Mouse (Mus musculus): ENCODE measurements around the gene Kcnc4. TPM values are rescaled to one million over a fixed set of nuclear protein-coding genes. Genes with fewer than 3 reads are reported as not detected.

Kcnc4 gene
- total and polyA plus RNA-seq, 2 experiments from 2014 or later, result 0.04 to 0.20 TPM

GRCm38 (mm10) chr3:107412509-107412908 is 46.8 kb downstream of the Kcnc4 start:
- Histone ChIP-seq H3K9me3 (replicated peaks; ENCODE audit: control insufficient read depth, low read length) (no peaks in the 10 kb centered on the region), H3K36me3 (replicated peaks; ENCODE audit: control insufficient read depth, insufficient read depth, low read length) (no peaks in the 10 kb centered on the region), H3K27ac (ENCODE audit: low read depth) (no peak overlapping the region), H3K4me1 (ENCODE audit: control insufficient read depth, insufficient read depth) (no peaks in the 10 kb centered on the region), H3K27me3 (ENCODE audit: control insufficient read depth, insufficient read depth, low read length) (no peaks in the 10 kb centered on the region), H3K4me2 (ENCODE audit: low read depth, low read length) (no peak overlapping the region), H3K4me3 (ENCODE audit: low read depth, low read length) (no peak overlapping the region), H3K9ac (replicated peaks; ENCODE audit: low read depth, low read length) (no peak overlapping the region)
- 88% methylated on average over 8 of the region's 8 CpGs for WGBS
- ATAC-seq (ENCODE audit: insufficient read depth, low read depth) (no peak), DNase-seq (ENCODE audit: low spot score) (no peak)
- no peak for TF ChIP-seq EP300 (IDR thresholded peaks at IDR 0.05; ENCODE audit: low read depth)

GRCm38 (mm10) chr3:107411669-107412068 is 47.7 kb downstream of the Kcnc4 start:
- TF ChIP-seq EP300 (IDR thresholded peaks at IDR 0.05; ENCODE audit: low read depth) (no peak), CTCF (IDR thresholded peaks at IDR 0.05; ENCODE audit: low read depth) (no peak)
- no peaks in the 10 kb centered on the region for H3K9me3 ChIP-seq (replicated peaks; ENCODE audit: control insufficient read depth, low read length)
- 29% methylated on average over 4 of the region's 4 CpGs for WGBS
- DNase-seq (ENCODE audit: low spot score), result no peak
- H3K4me3 ChIP-seq (ENCODE audit: low read depth, low read length), result no peak overlapping the region
- no peaks in the 10 kb centered on the region for H3K27me3 ChIP-seq (ENCODE audit: control insufficient read depth, insufficient read depth, low read length)
- no peak overlapping the region for H3K4me2 ChIP-seq (ENCODE audit: low read depth, low read length)
- no peaks in the 10 kb centered on the region for H3K36me3 ChIP-seq (replicated peaks; ENCODE audit: control insufficient read depth, insufficient read depth, low read length)
- ATAC-seq (ENCODE audit: insufficient read depth, low read depth), result no peak
- H3K4me1 ChIP-seq (ENCODE audit: control insufficient read depth, insufficient read depth), result no peaks in the 10 kb centered on the region
- no peak overlapping the region for H3K27ac ChIP-seq (ENCODE audit: low read depth)
- H3K9ac ChIP-seq (replicated peaks; ENCODE audit: low read depth, low read length), result no peak overlapping the region

GRCm38 (mm10) chr3:107401401-107401800 is 58.0 kb downstream of the Kcnc4 start:
- H3K4me1 ChIP-seq (ENCODE audit: control insufficient read depth, insufficient read depth), result no peaks in the 10 kb centered on the region
- H3K4me3 ChIP-seq (ENCODE audit: low read depth, low read length), result no peak overlapping the region
- no peak overlapping the region for H3K27ac ChIP-seq (ENCODE audit: low read depth)
- H3K9ac ChIP-seq (replicated peaks; ENCODE audit: low read depth, low read length), result no peak overlapping the region
- H3K4me2 ChIP-seq (ENCODE audit: low read depth, low read length), result no peak overlapping the region
- DNase-seq (ENCODE audit: low spot score), result no peak
- no peaks in the 10 kb centered on the region for H3K27me3 ChIP-seq (ENCODE audit: control insufficient read depth, insufficient read depth, low read length)
- no peaks in the 10 kb centered on the region for H3K9me3 ChIP-seq (replicated peaks; ENCODE audit: control insufficient read depth, low read length)
- WGBS, result 93% methylated on average over 7 of the region's 7 CpGs
- no peak for TF ChIP-seq CTCF (IDR thresholded peaks at IDR 0.05; ENCODE audit: low read depth)
- ATAC-seq (ENCODE audit: insufficient read depth, low read depth), result no peak
- H3K36me3 ChIP-seq (replicated peaks; ENCODE audit: control insufficient read depth, insufficient read depth, low read length), result no peaks in the 10 kb centered on the region

- no peaks in the 10 kb centered on the region for H3K36me3 ChIP-seq (replicated peaks; ENCODE audit: control insufficient read depth, insufficient read depth, low read length)
- no peaks in the 10 kb centered on the region for H3K4me1 ChIP-seq (ENCODE audit: control insufficient read depth, insufficient read depth)
- WGBS, result 68% methylated on average over 5 of the region's 5 CpGs
- no peak overlapping the region for H3K4me3 ChIP-seq (ENCODE audit: low read depth, low read length)
- TF ChIP-seq CTCF (IDR thresholded peaks at IDR 0.05; ENCODE audit: low read depth) (no peak), EP300 (IDR thresholded peaks at IDR 0.05; ENCODE audit: low read depth) (no peak)
- no peaks in the 10 kb centered on the region for H3K27me3 ChIP-seq (ENCODE audit: control insufficient read depth, insufficient read depth, low read length)
- no peaks in the 10 kb centered on the region for H3K9me3 ChIP-seq (replicated peaks; ENCODE audit: control insufficient read depth, low read length)
- DNase-seq (ENCODE audit: low spot score) (no peak), ATAC-seq (ENCODE audit: insufficient read depth, low read depth) (no peak)
- no peak overlapping the region for H3K4me2 ChIP-seq (ENCODE audit: low read depth, low read length)
- no peak overlapping the region for H3K27ac ChIP-seq (ENCODE audit: low read depth)
- no peak overlapping the region for H3K9ac ChIP-seq (replicated peaks; ENCODE audit: low read depth, low read length)
Observed at GRCm38 (mm10) chr3:107399991-107400640, 59.2 kb downstream of the Kcnc4 start.

- no peak for TF ChIP-seq CTCF (IDR thresholded peaks at IDR 0.05; ENCODE audit: low read depth)
- TF ChIP-seq EP300 (IDR thresholded peaks at IDR 0.05; ENCODE audit: low read depth), result no peak
- H3K4me1 ChIP-seq (ENCODE audit: control insufficient read depth, insufficient read depth), result no peaks in the 10 kb centered on the region
- H3K4me2 ChIP-seq (ENCODE audit: low read depth, low read length), result no peak overlapping the region
- H3K27ac ChIP-seq (ENCODE audit: low read depth), result no peak overlapping the region
- H3K9me3 ChIP-seq (replicated peaks; ENCODE audit: control insufficient read depth, low read length), result no peaks in the 10 kb centered on the region
- WGBS, result 55% methylated on average over 4 of the region's 4 CpGs
- no peaks in the 10 kb centered on the region for H3K36me3 ChIP-seq (replicated peaks; ENCODE audit: control insufficient read depth, insufficient read depth, low read length)
- no peak for ATAC-seq (ENCODE audit: insufficient read depth, low read depth)
- DNase-seq (ENCODE audit: low spot score), result no peak
- no peak overlapping the region for H3K9ac ChIP-seq (replicated peaks; ENCODE audit: low read depth, low read length)
- H3K4me3 ChIP-seq (ENCODE audit: low read depth, low read length), result no peak overlapping the region
- no peaks in the 10 kb centered on the region for H3K27me3 ChIP-seq (ENCODE audit: control insufficient read depth, insufficient read depth, low read length)
Observed at GRCm38 (mm10) chr3:107391198-107391597, 68.2 kb downstream of the Kcnc4 start.

Other genes starting within 250 kb of the Kcnc4 start
- 0.53 TPM in 1 of 2 replicates, not detected in the other for gene Cym, start 237.8 kb downstream of the Kcnc4 start, total RNA-seq (2014; rRNA removed; ENCODE audit: low replicate concordance)
- 0.15 and 0.22 TPM in 2 replicates for gene Cym, start 237.8 kb downstream of the Kcnc4 start, polyA plus RNA-seq (2015; fragmentation: Nextera tagmentation; extraction: Ambion mirVana)
- gene A630076J17Rik, start 228.9 kb downstream of the Kcnc4 start, total RNA-seq (2014; rRNA removed; ENCODE audit: low replicate concordance), result 0.15 TPM in 1 of 2 replicates, not detected in the other
- gene A630076J17Rik, start 228.9 kb downstream of the Kcnc4 start, polyA plus RNA-seq (2015; fragmentation: Nextera tagmentation; extraction: Ambion mirVana), result 0.11 and 0.25 TPM in 2 replicates
- gene Prok1, start 219.8 kb downstream of the Kcnc4 start, total RNA-seq (2014; rRNA removed; ENCODE audit: low replicate concordance), result not detected in 2 replicates
- gene Prok1, start 219.8 kb downstream of the Kcnc4 start, polyA plus RNA-seq (2015; fragmentation: Nextera tagmentation; extraction: Ambion mirVana), result not detected in 2 replicates
- gene Lamtor5, start 180.7 kb downstream of the Kcnc4 start, total RNA-seq (2014; rRNA removed; ENCODE audit: low replicate concordance), result 114 and 126 TPM in 2 replicates
- gene Lamtor5, start 180.7 kb downstream of the Kcnc4 start, polyA plus RNA-seq (2015; fragmentation: Nextera tagmentation; extraction: Ambion mirVana), result 187 and 193 TPM in 2 replicates
- 2.1 TPM in 1 of 2 replicates, not detected in the other for gene Slc16a4, start 168.3 kb downstream of the Kcnc4 start, total RNA-seq (2014; rRNA removed; ENCODE audit: low replicate concordance)
- gene Slc16a4, start 168.3 kb downstream of the Kcnc4 start, polyA plus RNA-seq (2015; fragmentation: Nextera tagmentation; extraction: Ambion mirVana), result 0.90 and 0.91 TPM in 2 replicates
- gene Rbm15, start 125.9 kb downstream of the Kcnc4 start, total RNA-seq (2014; rRNA removed; ENCODE audit: low replicate concordance), result 22.8 and 25.5 TPM in 2 replicates
- 8.3 and 8.4 TPM in 2 replicates for gene Rbm15, start 125.9 kb downstream of the Kcnc4 start, polyA plus RNA-seq (2015; fragmentation: Nextera tagmentation; extraction: Ambion mirVana)
- gene Slc6a17, start 58.5 kb upstream of the Kcnc4 start, total RNA-seq (2014; rRNA removed; ENCODE audit: low replicate concordance), result 9.7 and 22.3 TPM in 2 replicates
- 2.4 and 3.1 TPM in 2 replicates for gene Slc6a17, start 58.5 kb upstream of the Kcnc4 start, polyA plus RNA-seq (2015; fragmentation: Nextera tagmentation; extraction: Ambion mirVana)
- not detected in 2 replicates for gene Ubl4b, start 95.5 kb upstream of the Kcnc4 start, total RNA-seq (2014; rRNA removed; ENCODE audit: low replicate concordance)
- gene Ubl4b, start 95.5 kb upstream of the Kcnc4 start, polyA plus RNA-seq (2015; fragmentation: Nextera tagmentation; extraction: Ambion mirVana), result not detected in 2 replicates
- gene Alx3, start 135.5 kb upstream of the Kcnc4 start, total RNA-seq (2014; rRNA removed; ENCODE audit: low replicate concordance), result not detected in 2 replicates
- gene Alx3, start 135.5 kb upstream of the Kcnc4 start, polyA plus RNA-seq (2015; fragmentation: Nextera tagmentation; extraction: Ambion mirVana), result not detected in 2 replicates
- not detected in 2 replicates for gene Gm10961, start 171.8 kb upstream of the Kcnc4 start, total RNA-seq (2014; rRNA removed; ENCODE audit: low replicate concordance)
- not detected in 2 replicates for gene Gm10961, start 171.8 kb upstream of the Kcnc4 start, polyA plus RNA-seq (2015; fragmentation: Nextera tagmentation; extraction: Ambion mirVana)
- 35.7 and 49.2 TPM in 2 replicates for gene Strip1, start 172.1 kb upstream of the Kcnc4 start, total RNA-seq (2014; rRNA removed; ENCODE audit: low replicate concordance)
- gene Strip1, start 172.1 kb upstream of the Kcnc4 start, polyA plus RNA-seq (2015; fragmentation: Nextera tagmentation; extraction: Ambion mirVana), result 23.5 and 24.0 TPM in 2 replicates
- 19.2 and 32.0 TPM in 2 replicates for gene Ahcyl1, start 237.0 kb upstream of the Kcnc4 start, total RNA-seq (2014; rRNA removed; ENCODE audit: low replicate concordance)
- 39.4 and 43.3 TPM in 2 replicates for gene Ahcyl1, start 237.0 kb upstream of the Kcnc4 start, polyA plus RNA-seq (2015; fragmentation: Nextera tagmentation; extraction: Ambion mirVana)

Data from heart, postnatal 0 days (tissue).